Mouse (Mus musculus): ENCODE measurements at regions not wholly inside any gene's neighbourhood (a gene's known extent, or its start where the extent isn't known, plus 50 kb on each side); places are given as distances from the start of the nearest gene placed in this dataset.
"Not testable (repeated sequence)": the region's sequence is repeated elsewhere in the genome, so short reads cannot be mapped to it uniquely, and the experiment has no call there.

DNA sequence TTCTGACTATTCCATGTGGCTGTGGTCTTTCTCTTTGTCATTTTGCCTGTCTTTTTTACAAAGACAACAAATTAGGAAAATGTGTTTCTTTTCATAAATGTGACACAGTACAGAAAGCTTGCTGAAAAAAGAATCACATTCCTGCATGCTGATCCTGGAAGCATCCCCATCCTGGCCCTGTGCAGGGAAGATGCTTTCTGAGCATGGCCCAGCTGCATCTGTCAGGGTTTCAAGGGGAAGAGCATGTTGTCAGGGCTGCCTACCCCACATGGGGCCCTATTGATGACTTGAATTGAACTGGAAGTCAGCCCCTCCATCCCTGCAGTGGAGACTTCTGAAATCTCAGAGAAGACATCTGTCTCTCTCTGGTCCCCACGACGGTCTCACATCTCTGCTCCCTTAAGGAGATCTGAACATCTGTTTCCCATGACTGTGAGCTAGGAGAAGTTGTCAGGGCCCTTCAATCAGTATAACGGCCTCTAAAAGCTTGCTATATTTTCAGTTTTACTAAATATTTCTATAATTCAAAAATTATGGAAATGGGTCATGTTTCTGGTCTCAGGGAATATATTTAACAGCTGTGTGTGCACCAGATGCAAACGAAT lies 235.8 kb upstream of the Sfrp2 start:
- Histone ChIP-seq H3K27me3 (ENCODE audit: control insufficient read depth, insufficient read depth, low read length) (no peaks in the 10 kb centered on the region), H3K36me3 (ENCODE audit: control insufficient read depth, insufficient read depth, low read length) (no peaks in the 10 kb centered on the region), H3K27ac (ENCODE audit: control insufficient read depth, insufficient read depth, low read depth, low read length) (no peak overlapping the region), H3K4me1 (ENCODE audit: control insufficient read depth, insufficient read depth, low read length) (no peaks in the 10 kb centered on the region), H3K4me3 (ENCODE audit: control insufficient read depth, low read depth, low read length) (no peak overlapping the region)
- TF ChIP-seq CTCF (IDR thresholded peaks at IDR 0.05; ENCODE audit: control insufficient read depth, insufficient read depth, insufficient replicate concordance, low read depth, low read length), result no peak
- TF ChIP-seq POLR2A (IDR thresholded peaks at IDR 0.05; ENCODE audit: control insufficient read depth, low read depth, low read length), result no peak

- H3K27ac ChIP-seq (ENCODE audit: control insufficient read depth, insufficient read depth, low read depth, low read length); H3K36me3 ChIP-seq (ENCODE audit: control insufficient read depth, insufficient read depth, low read length); H3K27me3 ChIP-seq (ENCODE audit: control insufficient read depth, insufficient read depth, low read length): not testable (repeated sequence)
These were observed 229.5 kb upstream of the Sfrp2 start for GRCm38 (mm10) chr3:83536624-83537023.

DNA sequence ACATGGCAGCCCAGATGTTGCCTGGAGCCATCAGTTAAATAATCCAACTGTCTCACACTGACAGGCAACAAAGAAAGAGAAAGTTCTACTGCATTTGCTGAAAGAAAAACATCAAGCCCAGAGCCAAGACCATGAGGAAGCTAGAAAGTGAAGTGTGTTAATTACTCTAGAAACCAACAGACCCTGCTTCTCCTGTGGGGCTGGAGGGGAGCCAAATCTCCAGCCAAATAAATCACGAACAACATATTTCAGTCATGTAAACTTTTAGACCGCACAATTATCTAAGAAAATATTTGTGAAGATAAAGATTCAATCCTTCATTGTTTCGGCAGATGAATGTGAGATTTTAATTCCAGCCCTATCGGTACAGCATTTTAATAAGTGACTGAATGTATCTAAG lies 228.9 kb upstream of the Sfrp2 start:
- no peak for TF ChIP-seq CTCF (IDR thresholded peaks at IDR 0.05; ENCODE audit: control insufficient read depth, insufficient read depth, insufficient replicate concordance, low read depth, low read length)
- TF ChIP-seq POLR2A (IDR thresholded peaks at IDR 0.05; ENCODE audit: control insufficient read depth, low read depth, low read length), result no peak
- H3K4me1 ChIP-seq (ENCODE audit: control insufficient read depth, insufficient read depth, low read length), result no peaks in the 10 kb centered on the region
- no peak overlapping the region for H3K4me3 ChIP-seq (ENCODE audit: control insufficient read depth, low read depth, low read length)
- H3K27me3 ChIP-seq (ENCODE audit: control insufficient read depth, insufficient read depth, low read length), result no peaks in the 10 kb centered on the region
- H3K27ac ChIP-seq (ENCODE audit: control insufficient read depth, insufficient read depth, low read depth, low read length), result no peak overlapping the region
- no peaks in the 10 kb centered on the region for H3K36me3 ChIP-seq (ENCODE audit: control insufficient read depth, insufficient read depth, low read length)

More at GRCm38 (mm10) chr3:83536624-83537023, 229.5 kb upstream of the Sfrp2 start:
- H3K4me3 ChIP-seq (ENCODE audit: control insufficient read depth, low read depth, low read length); H3K4me1 ChIP-seq (ENCODE audit: control insufficient read depth, insufficient read depth, low read length): not testable (repeated sequence)

GRCm38 (mm10) chr3:83537711-83538110 lies 228.4 kb upstream of the Sfrp2 start:
- TF ChIP-seq CTCF (IDR thresholded peaks at IDR 0.05; ENCODE audit: control insufficient read depth, insufficient read depth, insufficient replicate concordance, low read depth, low read length) (no peak), POLR2A (IDR thresholded peaks at IDR 0.05; ENCODE audit: control insufficient read depth, low read depth, low read length) (no peak)
- no peaks in the 10 kb centered on the region for H3K27me3 ChIP-seq (ENCODE audit: control insufficient read depth, insufficient read depth, low read length)
- no peak overlapping the region for H3K4me3 ChIP-seq (ENCODE audit: control insufficient read depth, low read depth, low read length)
- H3K4me1 ChIP-seq (ENCODE audit: control insufficient read depth, insufficient read depth, low read length), result no peaks in the 10 kb centered on the region
- no peaks in the 10 kb centered on the region for H3K36me3 ChIP-seq (ENCODE audit: control insufficient read depth, insufficient read depth, low read length)
- H3K27ac ChIP-seq (ENCODE audit: control insufficient read depth, insufficient read depth, low read depth, low read length), result no peak overlapping the region

DNA sequence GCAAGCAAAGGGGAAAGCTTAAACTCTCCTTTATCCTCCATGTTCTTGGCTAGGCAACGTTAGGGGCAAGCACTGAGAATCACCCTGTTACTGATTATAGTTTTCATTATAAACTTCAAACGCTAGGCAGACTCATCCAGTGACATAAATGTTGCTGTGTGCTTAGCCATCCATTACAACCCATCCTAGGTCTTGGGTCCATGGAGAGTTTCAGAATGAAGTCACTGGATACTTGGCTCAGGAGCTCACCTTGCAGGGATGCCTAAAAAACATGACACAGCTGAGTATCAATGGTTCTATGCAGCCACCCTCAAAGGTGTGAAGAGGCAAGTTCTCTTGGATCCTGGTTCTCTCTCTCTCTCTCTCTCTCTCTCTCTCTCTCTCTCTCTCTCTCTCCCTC lies 227.2 kb upstream of the Sfrp2 start:
- Histone ChIP-seq H3K27me3 (ENCODE audit: control insufficient read depth, insufficient read depth, low read length) (no peaks in the 10 kb centered on the region), H3K4me1 (ENCODE audit: control insufficient read depth, insufficient read depth, low read length) (no peaks in the 10 kb centered on the region), H3K36me3 (ENCODE audit: control insufficient read depth, insufficient read depth, low read length) (no peaks in the 10 kb centered on the region), H3K27ac (ENCODE audit: control insufficient read depth, insufficient read depth, low read depth, low read length) (no peak overlapping the region), H3K4me3 (ENCODE audit: control insufficient read depth, low read depth, low read length) (no peak overlapping the region)
- TF ChIP-seq CTCF (IDR thresholded peaks at IDR 0.05; ENCODE audit: control insufficient read depth, insufficient read depth, insufficient replicate concordance, low read depth, low read length), result no peak
- TF ChIP-seq POLR2A (IDR thresholded peaks at IDR 0.05; ENCODE audit: control insufficient read depth, low read depth, low read length), result no peak

- TF ChIP-seq CTCF (IDR thresholded peaks at IDR 0.05; ENCODE audit: control insufficient read depth, insufficient read depth, insufficient replicate concordance, low read depth, low read length) (no peak), POLR2A (IDR thresholded peaks at IDR 0.05; ENCODE audit: control insufficient read depth, low read depth, low read length) (no peak)
- no peaks in the 10 kb centered on the region for H3K27me3 ChIP-seq (ENCODE audit: control insufficient read depth, insufficient read depth, low read length)
- H3K27ac ChIP-seq (ENCODE audit: control insufficient read depth, insufficient read depth, low read depth, low read length), result no peak overlapping the region
- H3K4me1 ChIP-seq (ENCODE audit: control insufficient read depth, insufficient read depth, low read length), result no peaks in the 10 kb centered on the region
- H3K4me3 ChIP-seq (ENCODE audit: control insufficient read depth, low read depth, low read length), result no peak overlapping the region
- no peaks in the 10 kb centered on the region for H3K36me3 ChIP-seq (ENCODE audit: control insufficient read depth, insufficient read depth, low read length)
These were observed 224.9 kb upstream of the Sfrp2 start for GRCm38 (mm10) chr3:83540997-83541932.

DNA sequence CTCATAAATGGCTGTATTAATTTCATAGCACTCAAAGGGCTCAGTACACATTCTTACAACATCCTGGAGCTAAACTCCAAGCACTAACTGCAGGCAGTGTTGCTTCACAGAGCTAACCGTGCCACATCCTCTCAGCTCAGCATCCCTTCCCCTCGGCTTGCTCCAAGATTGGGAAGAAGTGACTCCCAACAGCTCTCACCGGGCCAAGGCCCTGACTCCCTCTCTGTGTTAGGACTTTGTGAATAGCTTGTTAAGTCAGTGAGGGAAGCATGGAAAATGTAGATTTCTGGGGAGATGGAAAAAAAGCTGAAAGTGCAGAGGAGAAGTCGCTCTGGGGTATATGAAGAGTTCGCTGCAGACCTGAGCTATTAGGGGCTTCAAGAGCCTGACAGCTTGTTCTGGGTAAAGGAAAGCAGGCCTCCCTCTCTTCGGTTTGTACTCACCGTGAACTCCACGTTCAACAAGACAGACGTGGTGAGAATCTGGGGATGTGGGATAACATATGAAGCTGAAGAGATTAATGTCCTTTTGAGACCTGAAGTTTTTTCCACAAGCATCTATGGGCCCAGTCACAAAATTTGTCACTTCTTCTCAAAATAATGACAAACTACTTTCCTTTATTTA lies 213.5 kb upstream of the Sfrp2 start:
- no peak overlapping the region for H3K4me3 ChIP-seq (ENCODE audit: control insufficient read depth, low read depth, low read length)
- H3K27me3 ChIP-seq (ENCODE audit: control insufficient read depth, insufficient read depth, low read length), result no peaks in the 10 kb centered on the region
- no peaks in the 10 kb centered on the region for H3K36me3 ChIP-seq (ENCODE audit: control insufficient read depth, insufficient read depth, low read length)
- TF ChIP-seq CTCF (IDR thresholded peaks at IDR 0.05; ENCODE audit: control insufficient read depth, insufficient read depth, insufficient replicate concordance, low read depth, low read length) (no peak), POLR2A (IDR thresholded peaks at IDR 0.05; ENCODE audit: control insufficient read depth, low read depth, low read length) (no peak)
- H3K27ac ChIP-seq (ENCODE audit: control insufficient read depth, insufficient read depth, low read depth, low read length), result no peak overlapping the region
- H3K4me1 ChIP-seq (ENCODE audit: control insufficient read depth, insufficient read depth, low read length), result no peaks in the 10 kb centered on the region

All from testis, adult 2 months (tissue).